ENCODE assay signal across 22 mouse cellular contexts in the genomic region with DNA sequence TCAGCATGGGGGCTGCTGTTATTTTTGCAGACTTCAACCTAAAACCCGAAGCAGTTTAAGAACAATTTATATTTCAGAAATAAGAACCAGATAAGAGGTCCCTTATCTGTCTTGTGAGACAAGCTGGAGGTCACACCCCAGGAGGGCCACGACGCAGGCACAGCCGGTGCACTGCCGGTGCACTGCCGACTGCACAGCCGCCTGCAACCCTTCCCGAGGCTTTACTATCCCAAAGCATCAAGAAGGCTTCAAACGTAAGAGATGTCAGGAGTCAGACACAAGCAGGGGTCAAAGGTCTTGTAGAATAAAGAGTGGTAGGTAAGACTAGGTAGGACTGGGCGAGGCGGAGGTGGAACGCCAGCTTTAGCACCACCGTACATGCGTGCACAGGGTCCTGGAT. TPM values are rescaled to one million over a fixed set of nuclear protein-coding genes. Genes with fewer than 3 reads are reported as not detected.
"Had no signal": no experiment of that assay in that cellular context is flagged by ENCODE, and none has a peak within 500 bp of the region (broad histone marks: within the 10 kb centered on the region; RNA-seq: fewer than 3 reads in every experiment).

No protein-coding gene starts in this region.

- DNase-seq: layer of hippocampus, adult 9-11 months; layer of hippocampus, postnatal 36 days; lung, postnatal 14 days; right cerebral cortex, adult 18-20 months; right cerebral cortex, postnatal 25 days; thymus, adult 18-20 months; thymus, postnatal 14 days had no signal

- H3K9ac ChIP-seq: limb, embryonic 15.5 days; lung, embryonic 15.5 days; midbrain, embryonic 13.5 days; neural tube, embryonic 15.5 days had no signal

- ATAC-seq: midbrain, embryonic 13.5 days had no signal

- H3K27ac ChIP-seq: limb, embryonic 15.5 days; lung, embryonic 15.5 days; midbrain, embryonic 13.5 days; neural tube, embryonic 15.5 days had no signal

- H3K9me3 ChIP-seq: limb, embryonic 15.5 days; lung, embryonic 15.5 days; midbrain, embryonic 13.5 days; neural tube, embryonic 15.5 days had no signal

- H3K27me3 ChIP-seq: limb, embryonic 15.5 days; lung, embryonic 15.5 days; midbrain, embryonic 13.5 days; neural tube, embryonic 15.5 days had no signal

- H3K4me2 ChIP-seq: limb, embryonic 15.5 days; lung, embryonic 15.5 days; midbrain, embryonic 13.5 days; neural tube, embryonic 15.5 days had no signal

- H3K4me1 ChIP-seq: limb, embryonic 15.5 days; lung, embryonic 15.5 days; midbrain, embryonic 13.5 days; neural tube, embryonic 15.5 days had no signal

- H3K4me3 ChIP-seq: limb, embryonic 15.5 days; lung, embryonic 15.5 days; midbrain, embryonic 13.5 days; myocyte; neural tube, embryonic 15.5 days had no signal

RNA-seq across cellular contexts. Expression of a gene that starts 19.6 kb away (rescaled TPM):
- total RNA-seq: layer of hippocampus, adult 18-20 months; layer of hippocampus, postnatal 36 days; left cerebral cortex, postnatal 25 days; midbrain, postnatal 0 days had no signal
- polyA plus RNA-seq: limb, embryonic 11.5 days; macrophage had no signal

RNA-seq across cellular contexts. Expression of a gene that starts 38.0 kb away (rescaled TPM):
- total RNA-seq: layer of hippocampus, adult 18-20 months; layer of hippocampus, postnatal 36 days; left cerebral cortex, adult 8-10 months; left cerebral cortex, postnatal 25 days; midbrain, postnatal 0 days had no signal
- polyA plus RNA-seq: kidney, postnatal 0 days; limb, embryonic 11.5 days; limb, embryonic 15.5 days; lung, embryonic 15.5 days; macrophage; midbrain, embryonic 13.5 days; midbrain, postnatal 0 days; myocyte; neural tube, embryonic 11.5 days; neural tube, embryonic 15.5 days; small intestine, adult 2 months; stomach, embryonic 16.5 days had no signal

RNA-seq across cellular contexts. Expression of a gene that starts 49.3 kb away (rescaled TPM):
- total RNA-seq: midbrain, postnatal 0 days had no signal
- polyA plus RNA-seq: limb, embryonic 11.5 days; limb, embryonic 15.5 days; lung, embryonic 15.5 days; macrophage; midbrain, embryonic 13.5 days; midbrain, postnatal 0 days; myocyte; neural tube, embryonic 15.5 days; small intestine, adult 2 months; stomach, embryonic 16.5 days had no signal

RNA-seq across cellular contexts. Expression of a gene that starts 49.4 kb away (rescaled TPM):
- total RNA-seq: layer of hippocampus, adult 18-20 months; layer of hippocampus, postnatal 36 days; left cerebral cortex, postnatal 25 days; midbrain, postnatal 0 days had no signal
- polyA plus RNA-seq: limb, embryonic 11.5 days; limb, embryonic 15.5 days; lung, embryonic 15.5 days; macrophage; midbrain, embryonic 13.5 days; midbrain, postnatal 0 days; myocyte; neural tube, embryonic 11.5 days; small intestine, adult 2 months had no signal
